ENCODE assay signal across 9 mouse cellular contexts in genomic region chr5:24739141-24739753, GRCm38 (mm10). TPM values are rescaled to one million over a fixed set of nuclear protein-coding genes. Genes with fewer than 3 reads are reported as not detected.
DNase-seq lines count a peak whose midpoint lies in the region; ATAC-seq and TF ChIP-seq lines count a peak whose summit lies in the region.
"Had no signal": no experiment of that assay in that cellular context is flagged by ENCODE, and none has a peak within 500 bp of the region (broad histone marks: within the 10 kb centered on the region; RNA-seq: fewer than 3 reads in every experiment).

No protein-coding gene starts in this region.

- peak overlapping the region; percentile 74 for H3K27ac ChIP-seq in heart, embryonic 12.5 days (ENCODE audit: poor library complexity, severe bottlenecking)
- H3K27ac ChIP-seq in lung, embryonic 14.5 days (ENCODE audit: low read depth): peak overlapping the region; percentile 75
- H3K27ac ChIP-seq: limb, embryonic 13.5 days had no signal

- 13% methylated on average over 15 of the region's 15 CpGs for WGBS in heart, embryonic 12.5 days
- 29% methylated on average over 15 of the region's 15 CpGs for WGBS in lung, embryonic 14.5 days

- H3K9me3 ChIP-seq in heart, embryonic 12.5 days (replicated peaks): no peaks in the 10 kb centered on the region
- no peaks in the 10 kb centered on the region for H3K9me3 ChIP-seq in lung, embryonic 14.5 days (ENCODE audit: low read depth, low read length)
- H3K9me3 ChIP-seq: limb, embryonic 13.5 days had no signal

- TF ChIP-seq CTCF in lung, embryonic 14.5 days (IDR thresholded peaks at IDR 0.05; ENCODE audit: low read depth): no peak

- peaks cover 23% of the 10 kb centered on the region for H3K4me1 ChIP-seq in heart, embryonic 12.5 days (replicated peaks)
- H3K4me1 ChIP-seq in lung, embryonic 14.5 days (ENCODE audit: insufficient read depth): no peaks in the 10 kb centered on the region

- H3K4me2 ChIP-seq in heart, embryonic 12.5 days: peak overlapping the region; percentile 58
- peak overlapping the region; percentile 36 for H3K4me2 ChIP-seq in lung, embryonic 14.5 days
- H3K4me2 ChIP-seq: limb, embryonic 13.5 days had no signal

- 0 out of 2 replicates have a peak overlapping the region, but pooled peaks have one; percentile 3 for H3K4me3 ChIP-seq in heart, embryonic 12.5 days
- no peak overlapping the region for H3K4me3 ChIP-seq in lung, embryonic 14.5 days (ENCODE audit: low read depth, low read length)
- H3K4me3 ChIP-seq: limb, embryonic 13.5 days had no signal

- ATAC-seq in heart, embryonic 12.5 days (ENCODE audit: insufficient number of reproducible peaks, low FRiP score): peak; percentile 76; the same call in 1 of the 2 replicates
- ATAC-seq in lung, embryonic 14.5 days (ENCODE audit: insufficient read depth): peak; percentile 87

- no peaks in the 10 kb centered on the region for H3K36me3 ChIP-seq in heart, embryonic 12.5 days
- H3K36me3 ChIP-seq in lung, embryonic 14.5 days (ENCODE audit: insufficient read depth): no peaks in the 10 kb centered on the region
- H3K36me3 ChIP-seq: limb, embryonic 13.5 days had no signal

- no peaks in the 10 kb centered on the region for H3K27me3 ChIP-seq in heart, embryonic 12.5 days (replicated peaks)
- H3K27me3 ChIP-seq in lung, embryonic 14.5 days (ENCODE audit: insufficient read depth, low read length): no peaks in the 10 kb centered on the region
- H3K27me3 ChIP-seq: limb, embryonic 13.5 days had no signal

- peak overlapping the region; percentile 13; the same call in 1 of the 2 replicates for H3K9ac ChIP-seq in heart, embryonic 12.5 days
- no peak overlapping the region for H3K9ac ChIP-seq in lung, embryonic 14.5 days
- H3K9ac ChIP-seq: limb, embryonic 13.5 days had no signal

- DNase-seq in frontal cortex, adult 2 months (ENCODE audit: extremely low spot score in 1 of 2, low spot score in 1 of 2): peak; percentile 33 to 38
- DNase-seq in frontal cortex, postnatal 25 days (ENCODE audit: low spot score in 2 of 2): no peak
- DNase-seq in adrenal gland, adult 8-10 months: peak; percentile 30
- peak; percentile 90 for DNase-seq in kidney, postnatal 10 days
- peak; percentile 93 for DNase-seq in lung, embryonic 14.5 days
- peak; percentile 67 for DNase-seq in spleen, adult 18-20 months
- DNase-seq in cerebellum, adult 9-10 months: no peak

RNA-seq across cellular contexts. Expression of gene Wdr86, which starts 8.7 kb away (rescaled TPM):
- polyA plus RNA-seq in frontal cortex, adult 2 months (2012; rRNA removed): 1.1 and 1.3 TPM in 2 replicates
- 1 to 10 TPM; 2.5 to 3.5 (median 2.7) TPM for total RNA-seq in adrenal gland, adult 8-10 months (2022)
- polyA plus RNA-seq in heart, embryonic 12.5 days (2016; fragmentation: Nextera tagmentation; extraction: Ambion mirVana): 7.9 and 9.3 TPM in 2 replicates
- polyA plus RNA-seq in lung, embryonic 14.5 days (2014; fragmentation: Nextera tagmentation; extraction: Ambion mirVana): 39.7 and 43.9 TPM in 2 replicates

RNA-seq across cellular contexts. Expression of gene Crygn, which starts 18.6 kb away (rescaled TPM):
- not detected in 2 replicates for polyA plus RNA-seq in frontal cortex, adult 2 months (2012; rRNA removed)
- total RNA-seq in adrenal gland, adult 8-10 months (2022): 1 to 10 TPM in 1 of 4 experiments, not detected in 3; 5.3 TPM
- 0.51 and 2.7 TPM in 2 replicates for polyA plus RNA-seq in heart, embryonic 12.5 days (2016; fragmentation: Nextera tagmentation; extraction: Ambion mirVana)
- 1.8 and 2.3 TPM in 2 replicates for polyA plus RNA-seq in lung, embryonic 14.5 days (2014; fragmentation: Nextera tagmentation; extraction: Ambion mirVana)

RNA-seq across cellular contexts. Expression of gene Nub1, which starts 53.9 kb away (rescaled TPM):
- polyA plus RNA-seq in frontal cortex, adult 2 months (2012; rRNA removed): 79.9 and 80.0 TPM in 2 replicates
- 10 to 100 TPM; 72.3 to 74.6 (median 73.6) TPM for total RNA-seq in adrenal gland, adult 8-10 months (2022)
- polyA plus RNA-seq in heart, embryonic 12.5 days (2016; fragmentation: Nextera tagmentation; extraction: Ambion mirVana): 29.5 and 31.9 TPM in 2 replicates
- polyA plus RNA-seq in lung, embryonic 14.5 days (2014; fragmentation: Nextera tagmentation; extraction: Ambion mirVana): 31.6 and 34.1 TPM in 2 replicates

Comparison
In these comparisons a context has a peak if more than half of its experiments do, and no peak if none do; other contexts are left out.
1. DNase-seq: peak in frontal cortex, adult 2 months (2 of 2), adrenal gland, adult 8-10 months (single experiment), kidney, postnatal 10 days (single experiment), lung, embryonic 14.5 days (single experiment) and spleen, adult 18-20 months (2 of 2); none in frontal cortex, postnatal 25 days (0 of 2) and cerebellum, adult 9-10 months (single experiment).